Mouse (Mus musculus) kidney, adult 2 months (tissue): Measurements from ENCODE around the gene Nkiras2. TPM values are rescaled to one million over a fixed set of nuclear protein-coding genes. Genes with fewer than 3 reads are reported as not detected.
A peak's percentile ranks its signal among the peaks of the same experiment; 100 is the strongest.

ENCODE experiments used
- DNase-seq: peaks from one replicate; pipeline ENCODE4 v3.0.0; 2021
- H3K27ac ChIP-seq: fragments of 200-500 bp; 2 replicates; pipeline ENCODE4 v1.5.1; 2012; ENCODE audit warnings: low read depth, low read length, control low read depth, inconsistent platforms; ENCODE audit not compliant: insufficient read depth
- H3K27me3 ChIP-seq: fragments of 200-500 bp; replicated peaks from 2 replicates; pipeline ENCODE4 v1.6.1; 2012; ENCODE audit warnings: mild to moderate bottlenecking, moderate library complexity, low read length, inconsistent platforms; ENCODE audit not compliant: control insufficient read depth, insufficient read depth
- H3K36me3 ChIP-seq: fragments of 200-500 bp; 2 replicates; pipeline ENCODE4 v1.6.1; 2012; ENCODE audit warnings: mild to moderate bottlenecking, moderate library complexity, low read length, inconsistent platforms; ENCODE audit not compliant: control insufficient read depth, insufficient read depth
- H3K4me1 ChIP-seq: fragments of 200-500 bp; 2 replicates; pipeline ENCODE4 v1.6.1; 2011; ENCODE audit warnings: low read length; ENCODE audit not compliant: control insufficient read depth, insufficient read depth
- H3K4me3 ChIP-seq: fragments of 200-500 bp; 2 replicates; pipeline ENCODE4 v1.5.1; 2011; ENCODE audit warnings: mild to moderate bottlenecking, low read depth, low read length, control low read depth; ENCODE audit not compliant: insufficient read depth
- CTCF ChIP-seq: fragments of 200-500 bp; conservative IDR thresholded peaks from 2 replicates; pipeline ENCODE4 v1.5.1; 2011; ENCODE audit warnings: low read depth, mild to moderate bottlenecking, control low read depth, low read length, moderate library complexity, mixed read lengths; ENCODE audit not compliant: insufficient read depth, insufficient read length
- POLR2A ChIP-seq: fragments of 200-500 bp; IDR thresholded peaks from one replicate; pipeline ENCODE4 v1.6.1; 2011; ENCODE audit warnings: low read depth, low read length, control low read depth
- WGBS: fragments of 180-500 bp; shearing (Covaris S2); methylation state at CpG from one replicate; pipeline ENCODE4 v1.1.7; 2018; 5-methylcytosine and 5-hydroxymethylcytosine counted together
- polyA plus RNA-seq: library from polyadenylated mRNA; depleted of rRNA; stranded (reverse); fragments of >200 nt; gene quantifications from 2 replicates; pipeline ENCODE4 v1.2.3, GENCODE M21; 2012

The Nkiras2 gene
- polyA plus RNA-seq, 1 experiment = 60.5 TPM

GRCm38 (mm10) chr11:100603155-100603554 is 15.9 kb upstream of the Nkiras2 start:
- no peak overlapping the region for H3K27ac ChIP-seq
- no peaks in the 10 kb centered on the region; the same call in 1 of the 2 replicates for H3K36me3 ChIP-seq
- DNase-seq = no peak
- WGBS = 83% methylated on average over 9 of the region's 9 CpGs
- no peak for TF ChIP-seq POLR2A
- no peak for TF ChIP-seq CTCF
- 0 out of 2 replicates have a peak, but pooled peaks cover 4% of the 10 kb centered on the region for H3K4me1 ChIP-seq
- no peaks in the 10 kb centered on the region for H3K27me3 ChIP-seq
- H3K4me3 ChIP-seq = no peak overlapping the region

- H3K4me1 ChIP-seq = 0 out of 2 replicates have a peak, but pooled peaks cover 7% of the 10 kb centered on the region
- H3K4me3 ChIP-seq = no peak overlapping the region
- H3K27me3 ChIP-seq = no peaks in the 10 kb centered on the region
- H3K36me3 ChIP-seq = no peaks in the 10 kb centered on the region; the same call in 1 of the 2 replicates
- TF ChIP-seq POLR2A (no peak), CTCF (no peak)
- no peak for DNase-seq
- no peak overlapping the region for H3K27ac ChIP-seq
- WGBS = 74% methylated on average over 8 of the region's 8 CpGs
Observed at GRCm38 (mm10) chr11:100603813-100604212, 15.2 kb upstream of the Nkiras2 start.

- 69% methylated on average over 4 of the region's 4 CpGs for WGBS
- no peak overlapping the region for H3K27ac ChIP-seq
- H3K4me1 ChIP-seq = peaks cover 10% of the 10 kb centered on the region; the same call in 1 of the 2 replicates
- TF ChIP-seq POLR2A (no peak), CTCF (no peak)
- no peak for DNase-seq
- H3K27me3 ChIP-seq = no peaks in the 10 kb centered on the region
- H3K36me3 ChIP-seq = no peaks in the 10 kb centered on the region
- no peak overlapping the region for H3K4me3 ChIP-seq
Observed at GRCm38 (mm10) chr11:100604321-100605005, 14.6 kb upstream of the Nkiras2 start.

GRCm38 (mm10) chr11:100605451-100605850 is 13.6 kb upstream of the Nkiras2 start:
- 84% methylated on average over 10 of the region's 10 CpGs for WGBS

GRCm38 (mm10) chr11:100607121-100607520 is 11.9 kb upstream of the Nkiras2 start:
- 85% methylated on average over 6 of the region's 6 CpGs for WGBS
- no peak overlapping the region for H3K27ac ChIP-seq
- no peaks in the 10 kb centered on the region for H3K36me3 ChIP-seq
- no peaks in the 10 kb centered on the region for H3K27me3 ChIP-seq
- TF ChIP-seq CTCF (no peak), POLR2A (no peak)
- H3K4me3 ChIP-seq = no peak overlapping the region
- DNase-seq = no peak
- H3K4me1 ChIP-seq = peaks cover 18% of the 10 kb centered on the region; the same call in 1 of the 2 replicates

More at GRCm38 (mm10) chr11:100605451-100605850, 13.6 kb upstream of the Nkiras2 start:
- H3K27ac ChIP-seq = no peak overlapping the region
- no peaks in the 10 kb centered on the region for H3K27me3 ChIP-seq
- H3K4me1 ChIP-seq = peaks cover 13% of the 10 kb centered on the region; the same call in 1 of the 2 replicates
- TF ChIP-seq CTCF (no peak), POLR2A (no peak)
- H3K36me3 ChIP-seq = no peaks in the 10 kb centered on the region
- H3K4me3 ChIP-seq = no peak overlapping the region
- no peak for DNase-seq

GRCm38 (mm10) chr11:100608796-100609195 is 10.2 kb upstream of the Nkiras2 start:
- WGBS = 26% methylated on average over 4 of the region's 4 CpGs
- peak overlapping the region; percentile 24 for H3K27ac ChIP-seq
- DNase-seq = peak; percentile 36
- no peaks in the 10 kb centered on the region for H3K36me3 ChIP-seq
- peaks cover 18% of the 10 kb centered on the region; the same call in 1 of the 2 replicates for H3K4me1 ChIP-seq
- TF ChIP-seq CTCF (no peak), POLR2A (no peak)
- no peak overlapping the region for H3K4me3 ChIP-seq
- H3K27me3 ChIP-seq = no peaks in the 10 kb centered on the region

GRCm38 (mm10) chr11:100609355-100609996 is 9.6 kb upstream of the Nkiras2 start:
- peak overlapping the region; percentile 91 for H3K27ac ChIP-seq
- WGBS = 69% methylated on average over 5 of the region's 5 CpGs

More at GRCm38 (mm10) chr11:100609355-100609996, 9.6 kb upstream of the Nkiras2 start:
- H3K27me3 ChIP-seq = no peaks in the 10 kb centered on the region
- peaks cover 17% of the 10 kb centered on the region; the same call in 1 of the 2 replicates for H3K4me1 ChIP-seq
- H3K36me3 ChIP-seq = no peaks in the 10 kb centered on the region
- TF ChIP-seq POLR2A (no peak), CTCF (no peak)
- DNase-seq = no peak
- H3K4me3 ChIP-seq = no peak overlapping the region
